8 mouse cellular contexts compared by ENCODE assay signal in genomic region chr11:84868786-84869259, GRCm38 (mm10). TPM values are rescaled to one million over a fixed set of nuclear protein-coding genes. Genes with fewer than 3 reads are reported as not detected.
DNase-seq lines count a peak whose midpoint lies in the region; ATAC-seq and TF ChIP-seq lines count a peak whose summit lies in the region.

No protein-coding gene starts in this region.

- no peaks in the 10 kb centered on the region for H3K9me3 ChIP-seq in limb, embryonic 15.5 days

- no peaks in the 10 kb centered on the region; the same call in 1 of the 2 replicates for H3K36me3 ChIP-seq in testis, adult 2 months (ENCODE audit: control insufficient read depth, insufficient read depth, low read length)
- 0 out of 2 replicates have a peak, but pooled peaks cover 4% of the 10 kb centered on the region for H3K36me3 ChIP-seq in limb, embryonic 15.5 days

- peak overlapping the region; percentile 78 for H3K4me2 ChIP-seq in limb, embryonic 15.5 days

- 12% methylated on average over 7 of the region's 7 CpGs for WGBS in limb, embryonic 15.5 days

- no peak for TF ChIP-seq POLR2A in testis, adult 2 months (IDR thresholded peaks at IDR 0.05; ENCODE audit: control insufficient read depth, low read depth, low read length)

- peak; percentile 45 for DNase-seq in CD4-positive, CD25-positive, alpha-beta regulatory T cell, adult 2 months (ENCODE audit: low read depth, low spot score)
- DNase-seq in testis, postnatal 10 days (ENCODE audit: low spot score) = no peak
- peak; percentile 17 for DNase-seq in thymus, postnatal 25 days
- no peak for DNase-seq in urinary bladder, postnatal 36 days (ENCODE audit: low spot score in 2 of 2)
- DNase-seq in left cerebral cortex, postnatal 10 days (ENCODE audit: extremely low spot score in 1 of 2, low spot score in 2 of 2) = no peak

- no peak for ATAC-seq in CD4-positive, CD25-positive, alpha-beta regulatory T cell, adult 4 months
- ATAC-seq in limb, embryonic 15.5 days (ENCODE audit: insufficient number of reproducible peaks, low FRiP score, low TSS enrichment, low read depth) = no peak

- intact Hi-C loops in left cerebral cortex, postnatal 10 days (cut with DNase I) = no loop called here

- no peaks in the 10 kb centered on the region for H3K4me1 ChIP-seq in testis, adult 2 months (ENCODE audit: control insufficient read depth, insufficient read depth, low read length)
- H3K4me1 ChIP-seq in limb, embryonic 15.5 days = peaks cover 4% of the 10 kb centered on the region; the same call in 1 of the 2 replicates

- H3K27ac ChIP-seq in testis, adult 2 months (ENCODE audit: control insufficient read depth, insufficient read depth, low read depth, low read length) = peak overlapping the region; percentile 95
- H3K27ac ChIP-seq in limb, embryonic 15.5 days = peak overlapping the region; percentile 99

- TF ChIP-seq CTCF in testis, adult 2 months (IDR thresholded peaks at IDR 0.05; ENCODE audit: control insufficient read depth, insufficient read depth, insufficient replicate concordance, low read depth, low read length) = no peak

- peak overlapping the region; percentile 89 for H3K9ac ChIP-seq in limb, embryonic 15.5 days

- no peaks in the 10 kb centered on the region for H3K27me3 ChIP-seq in testis, adult 2 months (ENCODE audit: control insufficient read depth, insufficient read depth, low read length)
- no peaks in the 10 kb centered on the region for H3K27me3 ChIP-seq in limb, embryonic 15.5 days

- peak overlapping the region; percentile 95; the same call in 1 of the 2 replicates for H3K4me3 ChIP-seq in testis, adult 2 months (ENCODE audit: control insufficient read depth, low read depth, low read length)
- peak overlapping the region; percentile 91 for H3K4me3 ChIP-seq in limb, embryonic 15.5 days

RNA-seq across cellular contexts. Expression of gene Ggnbp2, which starts 1.8 kb away (rescaled TPM):
- polyA plus RNA-seq in CD4-positive, CD25-positive, alpha-beta regulatory T cell, adult 4 months (2017; shearing (Covaris generic)) = 100 to 1,000 TPM in 1 of 2 experiments, 10 to 100 TPM in 1; 85.3 to 138 TPM
- polyA plus RNA-seq in testis, adult 2 months (2012; rRNA removed) = 274 and 308 TPM in 2 replicates
- polyA plus RNA-seq in limb, embryonic 15.5 days (2015; fragmentation: Nextera tagmentation; extraction: Ambion mirVana) = 63.8 and 64.8 TPM in 2 replicates
- 10 to 100 TPM; 89.1 to 90.3 TPM for total RNA-seq in left cerebral cortex, postnatal 10 days (2021)

RNA-seq across cellular contexts. Expression of gene Myo19, which starts 11.1 kb away (rescaled TPM):
- polyA plus RNA-seq in CD4-positive, CD25-positive, alpha-beta regulatory T cell, adult 4 months (2017; shearing (Covaris generic)) = 1 to 10 TPM; 2.8 to 2.9 TPM
- 24.5 and 24.7 TPM in 2 replicates for polyA plus RNA-seq in testis, adult 2 months (2012; rRNA removed)
- polyA plus RNA-seq in limb, embryonic 15.5 days (2015; fragmentation: Nextera tagmentation; extraction: Ambion mirVana) = 9.9 and 11.6 TPM in 2 replicates
- total RNA-seq in left cerebral cortex, postnatal 10 days (2021) = 10 to 100 TPM; 11.8 to 13.8 TPM

RNA-seq across cellular contexts. Expression of gene Pigw, which starts 11.3 kb away (rescaled TPM):
- 1 to 10 TPM; 1.6 to 2.5 TPM for polyA plus RNA-seq in CD4-positive, CD25-positive, alpha-beta regulatory T cell, adult 4 months (2017; shearing (Covaris generic))
- 1.9 and 2.9 TPM in 2 replicates for polyA plus RNA-seq in testis, adult 2 months (2012; rRNA removed)
- 1.8 and 2.5 TPM in 2 replicates for polyA plus RNA-seq in limb, embryonic 15.5 days (2015; fragmentation: Nextera tagmentation; extraction: Ambion mirVana)
- total RNA-seq in left cerebral cortex, postnatal 10 days (2021) = 1 to 10 TPM; 7.8 to 8.5 TPM

RNA-seq across cellular contexts. Expression of gene Dhrs11, which starts 40.0 kb away (rescaled TPM):
- 10 to 100 TPM in 1 of 2 experiments, 1 to 10 TPM in 1; 8.3 to 10.9 TPM for polyA plus RNA-seq in CD4-positive, CD25-positive, alpha-beta regulatory T cell, adult 4 months (2017; shearing (Covaris generic))
- 34.0 and 35.2 TPM in 2 replicates for polyA plus RNA-seq in testis, adult 2 months (2012; rRNA removed)
- polyA plus RNA-seq in limb, embryonic 15.5 days (2015; fragmentation: Nextera tagmentation; extraction: Ambion mirVana) = 12.8 and 14.3 TPM in 2 replicates
- 1 to 10 TPM; 6.3 to 7.1 TPM for total RNA-seq in left cerebral cortex, postnatal 10 days (2021)

RNA-seq across cellular contexts. Expression of gene Znhit3, which starts 47.3 kb away (rescaled TPM):
- polyA plus RNA-seq in CD4-positive, CD25-positive, alpha-beta regulatory T cell, adult 4 months (2017; shearing (Covaris generic)) = 10 to 100 TPM; 29.9 to 38.1 TPM
- 44.6 and 45.3 TPM in 2 replicates for polyA plus RNA-seq in testis, adult 2 months (2012; rRNA removed)
- 51.1 and 51.6 TPM in 2 replicates for polyA plus RNA-seq in limb, embryonic 15.5 days (2015; fragmentation: Nextera tagmentation; extraction: Ambion mirVana)
- 10 to 100 TPM; 28.1 to 31.9 TPM for total RNA-seq in left cerebral cortex, postnatal 10 days (2021)

Comparison
In these comparisons a context has a peak if more than half of its experiments do, and no peak if none do; other contexts are left out.
1. DNase-seq: peak in CD4-positive, CD25-positive, alpha-beta regulatory T cell, adult 2 months (single experiment) and thymus, postnatal 25 days (single experiment); none in testis, postnatal 10 days (single experiment), urinary bladder, postnatal 36 days (0 of 2) and left cerebral cortex, postnatal 10 days (0 of 2).